ENCODE assay signal across 9 mouse cellular contexts in the genomic region with DNA sequence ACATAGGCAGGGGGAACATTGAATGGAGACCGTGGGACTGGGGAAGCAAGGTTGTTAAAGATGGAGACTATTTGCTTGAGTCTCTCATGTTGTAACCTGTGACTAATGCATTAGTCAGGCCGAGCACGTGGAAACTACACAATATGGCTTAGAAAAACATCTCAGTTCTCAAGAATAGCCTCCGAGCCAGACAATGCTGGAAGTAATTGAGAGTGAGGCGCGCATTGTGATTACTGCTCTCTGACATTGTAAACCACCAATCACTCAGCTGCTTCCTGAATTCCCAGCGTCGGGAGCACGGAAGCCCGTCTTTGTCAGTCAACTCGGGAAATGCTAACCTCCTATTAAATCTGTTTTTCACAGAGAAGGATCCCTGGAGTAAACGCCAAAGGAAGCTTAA. TPM values are rescaled to one million over a fixed set of nuclear protein-coding genes. Genes with fewer than 3 reads are reported as not detected.
A peak's percentile ranks its signal among the peaks of the same experiment; 100 is the strongest.
DNase-seq lines count a peak whose midpoint lies in the region; ATAC-seq lines count a peak whose summit lies in the region.
"Had no signal": no experiment of that assay in that cellular context is flagged by ENCODE, and none has a peak within 500 bp of the region (broad histone marks: within the 10 kb centered on the region; RNA-seq: fewer than 3 reads in every experiment).

No protein-coding gene starts in this region.

- H3K4me2 ChIP-seq in heart, embryonic 13.5 days, result 0 out of 2 replicates have a peak overlapping the region, but pooled peaks have one; percentile 7
- no peak overlapping the region for H3K4me2 ChIP-seq in heart, embryonic 12.5 days
- peak overlapping the region; percentile 29 for H3K4me2 ChIP-seq in midbrain, embryonic 12.5 days (replicated peaks)

- WGBS in heart, embryonic 13.5 days, result 50% methylated on average over 12 of the region's 12 CpGs
- WGBS in heart, embryonic 12.5 days, result 40% methylated on average over 12 of the region's 12 CpGs
- 23% methylated on average over 12 of the region's 12 CpGs for WGBS in forebrain, embryonic 10.5 days
- 7% methylated on average over 12 of the region's 12 CpGs for WGBS in midbrain, embryonic 12.5 days

- no peaks in the 10 kb centered on the region for H3K27me3 ChIP-seq in heart, embryonic 13.5 days (replicated peaks)
- H3K27me3 ChIP-seq in heart, embryonic 12.5 days (replicated peaks), result no peaks in the 10 kb centered on the region
- H3K27me3 ChIP-seq in forebrain, embryonic 10.5 days (ENCODE audit: poor library complexity, severe bottlenecking), result no peaks in the 10 kb centered on the region
- no peaks in the 10 kb centered on the region for H3K27me3 ChIP-seq in midbrain, embryonic 12.5 days

- no peak overlapping the region for H3K27ac ChIP-seq in heart, embryonic 13.5 days (replicated peaks)
- no peak overlapping the region for H3K27ac ChIP-seq in heart, embryonic 12.5 days (ENCODE audit: poor library complexity, severe bottlenecking)
- H3K27ac ChIP-seq in forebrain, embryonic 10.5 days, result peak overlapping the region; percentile 48
- H3K27ac ChIP-seq in midbrain, embryonic 12.5 days (replicated peaks), result peak overlapping the region; percentile 42

- peak; percentile 81 for DNase-seq in Muller cell, postnatal 12 days (ENCODE audit: inconsistent ontology term)
- peak; percentile 40 for DNase-seq in forebrain, embryonic 10.5 days (ENCODE audit: extremely low spot score, low spot score)
- DNase-seq in urinary bladder, postnatal 10 days (ENCODE audit: low spot score), result no peak
- DNase-seq in cerebellum, postnatal 36 days, result no peak
- no peak for DNase-seq in thymus, postnatal 0 days (ENCODE audit: low spot score)

- peaks cover 2% of the 10 kb centered on the region; the same call in 1 of the 2 replicates for H3K4me1 ChIP-seq in heart, embryonic 13.5 days
- H3K4me1 ChIP-seq in heart, embryonic 12.5 days (replicated peaks), result no peaks in the 10 kb centered on the region
- H3K4me1 ChIP-seq in forebrain, embryonic 10.5 days, result peaks cover 39% of the 10 kb centered on the region
- H3K4me1 ChIP-seq in midbrain, embryonic 12.5 days, result peaks cover 16% of the 10 kb centered on the region

- no peak overlapping the region for H3K9ac ChIP-seq in heart, embryonic 13.5 days
- H3K9ac ChIP-seq in heart, embryonic 12.5 days, result no peak overlapping the region
- 0 out of 2 replicates have a peak overlapping the region, but pooled peaks have one; percentile 28 for H3K9ac ChIP-seq in midbrain, embryonic 12.5 days (replicated peaks)

- ATAC-seq in heart, embryonic 13.5 days (ENCODE audit: extremely low read depth, insufficient number of reproducible peaks, low FRiP score, low TSS enrichment), result no peak
- ATAC-seq in heart, embryonic 12.5 days (ENCODE audit: insufficient number of reproducible peaks, low FRiP score), result no peak
- ATAC-seq in midbrain, embryonic 12.5 days (ENCODE audit: low FRiP score, low read depth), result peak; percentile 72

- H3K9me3 ChIP-seq in heart, embryonic 13.5 days, result no peaks in the 10 kb centered on the region
- H3K9me3 ChIP-seq in heart, embryonic 12.5 days (replicated peaks), result no peaks in the 10 kb centered on the region
- H3K9me3 ChIP-seq in forebrain, embryonic 10.5 days, result no peaks in the 10 kb centered on the region
- no peaks in the 10 kb centered on the region for H3K9me3 ChIP-seq in midbrain, embryonic 12.5 days

- H3K4me3 ChIP-seq in heart, embryonic 13.5 days, result no peak overlapping the region
- no peak overlapping the region for H3K4me3 ChIP-seq in heart, embryonic 12.5 days
- no peak overlapping the region for H3K4me3 ChIP-seq in forebrain, embryonic 10.5 days
- no peak overlapping the region for H3K4me3 ChIP-seq in midbrain, embryonic 12.5 days

- no peaks in the 10 kb centered on the region for H3K36me3 ChIP-seq in heart, embryonic 13.5 days
- H3K36me3 ChIP-seq in heart, embryonic 12.5 days, result no peaks in the 10 kb centered on the region
- H3K36me3 ChIP-seq in forebrain, embryonic 10.5 days (replicated peaks), result no peaks in the 10 kb centered on the region
- no peaks in the 10 kb centered on the region for H3K36me3 ChIP-seq in midbrain, embryonic 12.5 days

RNA-seq across cellular contexts. Expression of a gene that starts 48.6 kb away (rescaled TPM):
- polyA plus RNA-seq in heart, embryonic 13.5 days (2015; fragmentation: Nextera tagmentation; extraction: Ambion mirVana), result not detected in 2 replicates
- polyA plus RNA-seq in heart, embryonic 12.5 days (2016; fragmentation: Nextera tagmentation; extraction: Ambion mirVana), result not detected in 2 replicates
- not detected in 2 replicates for polyA plus RNA-seq in forebrain, embryonic 10.5 days (2016; fragmentation: Nextera tagmentation; extraction: Ambion mirVana)
- not detected in 2 replicates for polyA plus RNA-seq in midbrain, embryonic 12.5 days (2016; fragmentation: Nextera tagmentation; extraction: Ambion mirVana)
- not detected in 2 replicates for polyA plus RNA-seq in thymus, postnatal 0 days (2015; fragmentation: Nextera tagmentation; extraction: Ambion mirVana)
- polyA plus RNA-seq: liver, adult 2 months had no signal

Comparison
In these comparisons a context has a peak if more than half of its experiments do, and no peak if none do; other contexts are left out.
1. H3K27ac ChIP-seq: peak in forebrain, embryonic 10.5 days (single experiment) and midbrain, embryonic 12.5 days (single experiment); none in heart, embryonic 13.5 days (single experiment) and heart, embryonic 12.5 days (single experiment).
2. DNase-seq: peak in Muller cell, postnatal 12 days (single experiment) and forebrain, embryonic 10.5 days (single experiment); none in urinary bladder, postnatal 10 days (single experiment), cerebellum, postnatal 36 days (0 of 2) and thymus, postnatal 0 days (single experiment).